Mouse (Mus musculus) megakaryocyte-erythroid progenitor cell, adult 5-6 weeks (primary cell): ENCODE data around the gene Cdkl5. TPM values are rescaled to one million over a fixed set of nuclear protein-coding genes. Genes with fewer than 3 reads are reported as not detected.
"Not testable (repeated sequence)": the region's sequence is repeated elsewhere in the genome, so short reads cannot be mapped to it uniquely, and the experiment has no call there.

Source experiments
- ATAC-seq: replicated peaks from 2 replicates; pipeline ENCODE4 v1.8.0; 2016; ENCODE audit warnings: mild to moderate bottlenecking, inconsistent platforms; ENCODE audit not compliant: severe bottlenecking, poor library complexity, low FRiP score, low TSS enrichment
- total RNA-seq, 2 experiments: library from RNA; stranded (forward) in 1 of 2; stranded (reverse) in 1 of 2; fragments of 200-1000, 215-1000 nt in 1 of 2; fragments of >200 nt in 1 of 2; fragmentation: Nextera tagmentation in 1 of 2; gene quantifications; 2 replicates each; pipeline ENCODE4 v1.2.3; 2014 to 2017

The Cdkl5 gene
- total RNA-seq, 2 experiments from 2014 or later = 0.66 to 1.6 TPM

- no peak for ATAC-seq
Observed at GRCm38 (mm10) chrX:160928870-160929269, 65.6 kb downstream of the Cdkl5 start.

- peak; percentile 41 for ATAC-seq
Observed at GRCm38 (mm10) chrX:160919022-160919637, 75.4 kb downstream of the Cdkl5 start.

- ATAC-seq = no peak
Observed at GRCm38 (mm10) chrX:160906952-160907351, 87.6 kb downstream of the Cdkl5 start, which contains the start of gene Gja6. TSS of gene Gja6 (minus strand) at chrX:160907052.

GRCm38 (mm10) chrX:160906477-160906876 is 88.0 kb downstream of the Cdkl5 start:
- ATAC-seq = no peak

- peak; percentile 41; the same call in 1 of the 2 replicates for ATAC-seq
Observed at GRCm38 (mm10) chrX:160905913-160906312, 88.6 kb downstream of the Cdkl5 start.

- peak; percentile 99 for ATAC-seq
Observed at GRCm38 (mm10) chrX:160905041-160905678, 89.3 kb downstream of the Cdkl5 start.

- ATAC-seq = no peak
Observed at GRCm38 (mm10) chrX:160901118-160901517, 93.4 kb downstream of the Cdkl5 start.

GRCm38 (mm10) chrX:160892077-160892476 is 102.4 kb downstream of the Cdkl5 start:
- peak; percentile 94 for ATAC-seq

GRCm38 (mm10) chrX:160886301-160886700 is 108.2 kb downstream of the Cdkl5 start:
- no peak for ATAC-seq

- ATAC-seq = no peak
Observed at GRCm38 (mm10) chrX:160866576-160866975, 127.9 kb downstream of the Cdkl5 start.

- no peak for ATAC-seq
Observed at GRCm38 (mm10) chrX:160865022-160865421, 129.5 kb downstream of the Cdkl5 start.

GRCm38 (mm10) chrX:160863689-160864383 is 130.7 kb downstream of the Cdkl5 start:
- ATAC-seq = no peak

GRCm38 (mm10) chrX:160808226-160808625 is 186.3 kb downstream of the Cdkl5 start:
- ATAC-seq = no peak

- peak; percentile 41; the same call in 1 of the 2 replicates for ATAC-seq
Observed at GRCm38 (mm10) chrX:160804409-160805150, 189.9 kb downstream of the Cdkl5 start.

- ATAC-seq = no peak
Observed at GRCm38 (mm10) chrX:160794920-160795319, 199.6 kb downstream of the Cdkl5 start.

GRCm38 (mm10) chrX:160782276-160782675 is 212.2 kb downstream of the Cdkl5 start:
- no peak for ATAC-seq

GRCm38 (mm10) chrX:160773033-160773432 is 221.5 kb downstream of the Cdkl5 start:
- ATAC-seq = no peak

GRCm38 (mm10) chrX:160769622-160770021 is 224.9 kb downstream of the Cdkl5 start:
- not testable (repeated sequence) for ATAC-seq

- no peak for ATAC-seq
Observed at GRCm38 (mm10) chrX:160767713-160768112, 226.8 kb downstream of the Cdkl5 start, which contains the start of gene Rs1. TSS of gene Rs1 (plus strand) at chrX:160768013.

- peak; percentile 81 for ATAC-seq
Observed at GRCm38 (mm10) chrX:160766233-160766616, 228.3 kb downstream of the Cdkl5 start.
